Mouse (Mus musculus): Measurements from ENCODE around the gene Wscd2.

DNA sequence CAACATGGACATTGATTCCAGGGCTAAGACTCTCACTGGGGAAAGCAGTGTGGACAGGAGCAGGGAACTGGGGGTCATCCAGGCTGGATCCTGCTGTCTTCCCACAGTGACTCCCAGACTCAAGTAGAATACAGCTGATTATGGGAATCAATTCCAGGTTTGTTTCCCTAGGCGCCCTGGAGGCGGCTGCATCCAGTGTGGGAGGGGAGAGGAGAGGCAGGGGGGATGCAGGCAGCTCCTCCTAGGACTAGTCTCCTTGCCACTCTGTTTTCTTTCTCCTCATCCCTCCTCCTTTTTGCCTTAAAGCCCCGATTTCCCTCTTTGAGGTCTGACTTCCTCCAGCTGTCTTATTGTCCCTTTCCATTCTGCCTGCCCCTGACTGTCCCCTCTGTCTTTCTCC, 101.0 kb downstream of the Wscd2 start:
- no peak for TF ChIP-seq EP300 (IDR thresholded peaks at IDR 0.05; ENCODE audit: low read depth)
- no peak for TF ChIP-seq CTCF (IDR thresholded peaks at IDR 0.05; ENCODE audit: low read depth)
